Mouse (Mus musculus) liver, embryonic 16.5 days (tissue): ENCODE measurements at regions not wholly inside any gene's neighbourhood (a gene's known extent, or its start where the extent isn't known, plus 50 kb on each side); places are given as distances from the start of the nearest gene placed in this dataset.
"Not testable (repeated sequence)": the region's sequence is repeated elsewhere in the genome, so short reads cannot be mapped to it uniquely, and the experiment has no call there.

ENCODE experiments used
- ATAC-seq: fragments of 200-750 bp; cut with Nextera tagmentation; 2 replicates; pipeline ENCODE4 v1.8.0; 2017; ENCODE audit warnings: low read depth, mild to moderate bottlenecking, moderate number of reproducible peaks, moderate library complexity
- H3K27ac ChIP-seq: fragments of 300-500 bp; sonication (generic); 2 replicates; pipeline ENCODE4 v1.5.1; 2014; ENCODE audit warnings: mild to moderate bottlenecking, low read length
- H3K27me3 ChIP-seq: fragments of 300-500 bp; sonication (generic); 2 replicates; pipeline ENCODE4 v1.6.1; 2014; ENCODE audit warnings: low read depth, low read length, mixed read lengths; ENCODE audit not compliant: control insufficient read depth, insufficient read depth
- H3K36me3 ChIP-seq: fragments of 300-500 bp; sonication (generic); 2 replicates; pipeline ENCODE4 v1.6.1; 2014; ENCODE audit warnings: mild to moderate bottlenecking; ENCODE audit not compliant: control insufficient read depth, insufficient read depth
- H3K4me1 ChIP-seq: fragments of 300-500 bp; sonication (generic); 2 replicates; pipeline ENCODE4 v1.6.1; 2014; ENCODE audit warnings: low read depth, low read length, mixed read lengths; ENCODE audit not compliant: control insufficient read depth
- H3K4me2 ChIP-seq: fragments of 300-500 bp; sonication (generic); 2 replicates; pipeline ENCODE4 v1.6.1; 2014; ENCODE audit warnings: low read depth, low read length, mixed read lengths
- H3K4me3 ChIP-seq: fragments of 300-500 bp; sonication (generic); 2 replicates; pipeline ENCODE4 v1.5.1; 2014; ENCODE audit warnings: low read depth, mild to moderate bottlenecking, low read length
- H3K9ac ChIP-seq: fragments of 300-500 bp; sonication (generic); 2 replicates; pipeline ENCODE4 v1.6.1; 2014; ENCODE audit warnings: low read depth, low read length
- H3K9me3 ChIP-seq: fragments of 300-500 bp; sonication (generic); replicated peaks from 2 replicates; pipeline ENCODE4 v1.6.1; 2016; ENCODE audit warnings: low read length; ENCODE audit not compliant: control insufficient read depth
- WGBS: fragments of 180-500 bp; shearing (Covaris S2); extraction: QIAGEN DNeasy Blood & Tissue Kit; methylation state at CpG from one replicate; pipeline ENCODE4 v1.1.7; 2014; ENCODE audit not compliant: insufficient replicate concordance; 5-methylcytosine and 5-hydroxymethylcytosine counted together

DNA sequence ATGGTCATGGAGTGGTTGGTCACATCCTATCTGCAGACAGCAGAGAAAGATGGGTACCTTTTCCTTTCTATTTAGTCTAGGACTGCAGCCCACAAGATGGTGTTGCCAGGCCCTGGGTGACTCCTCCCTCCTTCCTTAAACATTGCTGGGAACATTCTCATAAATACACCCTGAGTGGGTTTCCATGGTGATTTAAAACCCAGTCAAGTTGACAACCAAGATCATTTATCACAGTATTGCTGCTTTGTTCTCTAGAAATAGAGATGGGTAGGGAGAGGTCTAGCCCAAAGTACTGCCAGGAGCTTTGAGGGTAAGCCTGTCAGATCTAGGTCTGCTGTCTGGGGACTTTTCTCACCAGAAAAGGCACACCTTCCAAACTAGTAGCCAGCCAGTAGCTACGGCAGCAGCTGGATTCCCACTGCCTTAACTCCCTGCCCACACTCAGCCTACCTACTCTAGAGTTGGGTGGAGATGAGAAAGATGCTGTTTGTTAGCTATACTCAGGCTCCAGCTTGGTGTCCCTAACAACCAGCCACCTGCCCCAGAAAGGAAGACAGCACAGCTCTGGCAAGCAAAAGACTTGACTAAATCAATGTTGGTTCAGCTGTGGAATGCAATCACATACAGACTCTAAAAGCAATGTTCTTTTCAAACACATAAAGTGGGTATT lies 470.4 kb upstream of the Ercc4 start:
- ATAC-seq = no peak
- Histone ChIP-seq H3K4me3 (no peak overlapping the region), H3K9ac (no peak overlapping the region), H3K4me1 (no peaks in the 10 kb centered on the region), H3K27ac (no peak overlapping the region), H3K9me3 (no peaks in the 10 kb centered on the region), H3K36me3 (no peaks in the 10 kb centered on the region), H3K4me2 (no peak overlapping the region), H3K27me3 (no peaks in the 10 kb centered on the region)
- WGBS = 50% methylated on average over 1 of the region's 1 CpGs

DNA sequence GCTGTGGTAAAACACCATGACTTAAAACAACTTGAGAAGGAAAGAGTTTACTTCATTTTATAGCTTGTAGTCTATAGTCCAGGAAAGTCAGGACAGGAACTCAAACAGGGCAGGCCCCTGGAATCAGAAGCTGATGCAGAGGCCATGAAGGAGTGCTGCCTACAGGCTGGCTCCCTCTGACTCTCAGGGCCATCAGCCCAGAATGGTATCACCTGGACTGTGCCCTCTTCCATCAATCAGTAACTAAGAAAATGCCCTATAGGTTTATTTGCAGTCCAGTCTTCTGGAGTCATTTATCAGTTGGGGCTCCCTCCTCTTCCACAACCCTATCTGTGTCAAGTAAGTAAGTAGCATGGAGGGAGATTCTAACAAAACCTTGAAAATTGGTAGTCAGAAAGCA lies 466.4 kb upstream of the Ercc4 start:
- Histone ChIP-seq H3K36me3 (no peaks in the 10 kb centered on the region), H3K27me3 (no peaks in the 10 kb centered on the region), H3K4me2 (no peak overlapping the region), H3K9me3 (no peaks in the 10 kb centered on the region), H3K27ac (no peak overlapping the region), H3K9ac (no peak overlapping the region), H3K4me1 (no peaks in the 10 kb centered on the region), H3K4me3 (no peak overlapping the region)
- ATAC-seq = peak; percentile 45; the same call in 1 of the 2 replicates

DNA sequence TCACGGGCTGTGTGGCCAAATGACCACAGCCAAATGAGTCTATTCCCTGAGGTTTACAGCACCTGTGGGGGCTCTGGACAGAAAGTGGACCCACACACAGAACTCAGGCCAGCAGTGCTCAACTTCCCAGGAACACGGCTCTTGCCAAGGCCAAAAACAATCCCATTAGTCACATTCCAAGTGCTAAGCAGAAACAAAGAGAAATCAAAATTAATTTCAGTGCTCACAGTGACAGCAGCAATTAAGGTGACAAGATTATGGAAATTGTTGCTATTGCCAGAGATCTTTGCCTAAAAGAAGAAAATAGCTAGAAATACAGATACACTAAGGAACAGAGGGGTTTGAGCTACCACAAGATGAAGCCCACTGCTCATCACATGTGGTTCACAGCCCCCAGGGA lies 464.9 kb upstream of the Ercc4 start:
- Histone ChIP-seq H3K36me3 (no peaks in the 10 kb centered on the region), H3K27ac (no peak overlapping the region), H3K9ac (no peak overlapping the region), H3K27me3 (no peaks in the 10 kb centered on the region), H3K9me3 (no peaks in the 10 kb centered on the region), H3K4me1 (no peaks in the 10 kb centered on the region), H3K4me3 (no peak overlapping the region), H3K4me2 (no peak overlapping the region)
- no peak for ATAC-seq
- WGBS = 35% methylated on average over 2 of the region's 2 CpGs

DNA sequence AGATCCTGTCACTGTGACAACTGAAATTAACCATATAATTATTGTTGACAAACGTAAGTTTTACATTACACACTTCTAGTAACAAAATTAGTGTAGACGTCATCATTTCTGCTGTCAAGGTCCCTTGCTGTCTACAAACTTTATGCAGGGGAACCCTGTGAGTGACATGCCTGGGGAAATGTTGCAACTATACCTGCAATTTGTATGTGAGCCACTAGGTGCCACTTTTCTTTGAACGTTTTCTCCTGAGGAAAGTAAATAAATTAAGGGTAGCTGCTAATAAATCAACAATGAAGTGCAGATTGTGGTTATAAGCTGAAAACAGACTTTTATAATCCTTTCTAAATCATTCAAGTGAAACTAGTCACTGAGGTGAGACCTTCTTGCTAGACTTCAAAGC lies 457.3 kb upstream of the Ercc4 start:
- Histone ChIP-seq H3K9ac (no peak overlapping the region), H3K36me3 (no peaks in the 10 kb centered on the region), H3K27ac (no peak overlapping the region), H3K4me3 (no peak overlapping the region), H3K4me1 (no peaks in the 10 kb centered on the region), H3K4me2 (no peak overlapping the region), H3K9me3 (no peaks in the 10 kb centered on the region), H3K27me3 (no peaks in the 10 kb centered on the region)
- no peak for ATAC-seq
- WGBS = 50% methylated on average over 3 of the region's 3 CpGs

DNA sequence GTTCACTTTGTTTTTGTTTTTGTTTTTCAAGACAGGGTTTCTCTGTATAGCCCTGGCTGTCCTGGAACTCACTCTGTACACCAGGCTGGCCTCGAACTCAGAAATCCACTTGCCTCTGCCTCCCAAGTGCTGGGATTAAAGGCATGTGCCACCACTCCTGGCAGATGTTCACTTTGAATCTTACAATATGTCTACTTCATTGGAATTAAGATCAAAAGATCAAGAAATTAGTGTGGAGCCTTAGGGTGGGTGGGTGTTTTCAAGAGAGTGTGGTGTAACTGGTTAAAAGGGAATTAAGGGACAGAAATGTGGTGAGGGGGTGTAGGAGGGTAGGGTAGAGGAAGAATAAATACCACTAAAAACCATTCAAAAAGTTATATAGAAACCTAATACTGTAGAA lies 435.8 kb upstream of the Ercc4 start:
- H3K4me2 ChIP-seq, H3K27ac ChIP-seq: not testable (repeated sequence)
- WGBS = 36% methylated on average over 1 of the region's 1 CpGs

DNA sequence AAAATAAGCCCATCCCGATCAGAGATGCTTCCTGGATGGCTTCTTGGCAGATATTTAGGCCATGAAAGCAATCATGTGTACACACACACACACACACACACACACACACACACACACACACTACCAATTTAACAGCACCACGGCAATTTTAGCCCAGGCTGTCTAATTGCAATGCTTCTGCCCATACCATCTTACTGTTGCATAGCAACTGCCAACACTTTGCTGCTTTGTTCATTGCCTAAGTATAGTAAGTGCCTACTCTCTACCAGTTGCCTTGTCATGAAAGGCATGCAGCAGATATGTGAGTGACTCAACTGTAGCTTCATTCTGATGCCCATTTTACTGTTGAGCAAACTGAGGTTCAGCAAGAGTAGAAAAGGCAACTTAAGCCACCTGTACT lies 428.0 kb upstream of the Ercc4 start:
- ATAC-seq = no peak
- 51% methylated on average over 2 of the region's 2 CpGs for WGBS

More for the DNA sequence above, 435.8 kb upstream of the Ercc4 start:
- not testable (repeated sequence) for H3K36me3 ChIP-seq, ATAC-seq, H3K9ac ChIP-seq, H3K4me1 ChIP-seq, H3K27me3 ChIP-seq, H3K9me3 ChIP-seq, H3K4me3 ChIP-seq

DNA sequence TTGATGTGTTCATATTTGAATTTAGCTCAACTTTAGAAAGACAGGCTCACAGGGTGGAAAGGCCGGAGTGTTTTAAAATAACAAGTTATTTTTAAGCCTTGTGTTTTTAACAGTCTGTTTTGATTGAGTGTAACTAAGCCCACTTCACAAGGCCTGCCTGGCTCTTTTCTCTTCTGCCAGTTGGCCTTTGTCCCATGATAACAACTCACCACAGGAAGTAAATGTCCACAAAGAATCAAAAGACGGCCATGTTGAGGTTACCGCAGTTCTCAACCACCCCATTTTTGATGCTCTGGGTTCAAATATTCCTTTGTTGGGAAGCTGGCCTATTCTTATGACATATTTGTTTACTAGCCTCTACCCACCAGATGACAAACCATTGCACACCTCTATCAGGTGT lies 423.7 kb upstream of the Ercc4 start:
- H3K4me1 ChIP-seq = no peaks in the 10 kb centered on the region
- 65% methylated on average over 3 of the region's 3 CpGs for WGBS
- no peak overlapping the region for H3K27ac ChIP-seq
- no peak overlapping the region for H3K9ac ChIP-seq
- ATAC-seq = no peak
- no peaks in the 10 kb centered on the region for H3K27me3 ChIP-seq
- no peak overlapping the region for H3K4me3 ChIP-seq
- no peak overlapping the region for H3K4me2 ChIP-seq
- no peaks in the 10 kb centered on the region for H3K9me3 ChIP-seq
- H3K36me3 ChIP-seq = no peaks in the 10 kb centered on the region

More for the DNA sequence above, 428.0 kb upstream of the Ercc4 start:
- no peaks in the 10 kb centered on the region for H3K27me3 ChIP-seq
- H3K27ac ChIP-seq = no peak overlapping the region
- H3K36me3 ChIP-seq = no peaks in the 10 kb centered on the region
- no peaks in the 10 kb centered on the region for H3K4me1 ChIP-seq
- no peak overlapping the region for H3K4me2 ChIP-seq
- H3K4me3 ChIP-seq = no peak overlapping the region
- H3K9me3 ChIP-seq = no peaks in the 10 kb centered on the region
- H3K9ac ChIP-seq = no peak overlapping the region

DNA sequence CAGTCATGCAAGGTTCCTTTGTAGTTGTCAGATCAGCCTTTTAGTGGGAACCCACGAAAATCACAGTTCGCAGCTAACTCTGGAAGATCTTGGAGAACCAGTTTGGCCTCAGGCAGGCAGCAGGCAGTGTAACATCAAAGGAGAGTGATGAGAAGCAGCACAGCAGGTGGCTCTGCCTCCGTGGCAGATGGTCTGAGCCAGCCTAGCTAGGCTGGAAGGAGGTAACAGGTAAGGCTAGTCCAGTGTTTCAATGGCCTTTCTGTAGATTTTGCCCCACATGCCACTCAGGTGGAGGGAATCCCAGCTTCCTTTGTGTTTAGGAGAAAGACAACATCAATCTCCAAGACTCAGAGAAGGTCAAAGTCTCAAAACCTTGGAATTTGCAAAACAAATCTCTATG lies 417.7 kb upstream of the Ercc4 start:
- Histone ChIP-seq H3K9ac (no peak overlapping the region), H3K36me3 (no peaks in the 10 kb centered on the region), H3K4me3 (no peak overlapping the region), H3K4me2 (no peak overlapping the region), H3K9me3 (no peaks in the 10 kb centered on the region), H3K4me1 (no peaks in the 10 kb centered on the region), H3K27me3 (no peaks in the 10 kb centered on the region), H3K27ac (no peak overlapping the region)
- 28% methylated on average over 3 of the region's 3 CpGs for whole genome bisulfite sequencing
- ATAC-seq = no peak

DNA sequence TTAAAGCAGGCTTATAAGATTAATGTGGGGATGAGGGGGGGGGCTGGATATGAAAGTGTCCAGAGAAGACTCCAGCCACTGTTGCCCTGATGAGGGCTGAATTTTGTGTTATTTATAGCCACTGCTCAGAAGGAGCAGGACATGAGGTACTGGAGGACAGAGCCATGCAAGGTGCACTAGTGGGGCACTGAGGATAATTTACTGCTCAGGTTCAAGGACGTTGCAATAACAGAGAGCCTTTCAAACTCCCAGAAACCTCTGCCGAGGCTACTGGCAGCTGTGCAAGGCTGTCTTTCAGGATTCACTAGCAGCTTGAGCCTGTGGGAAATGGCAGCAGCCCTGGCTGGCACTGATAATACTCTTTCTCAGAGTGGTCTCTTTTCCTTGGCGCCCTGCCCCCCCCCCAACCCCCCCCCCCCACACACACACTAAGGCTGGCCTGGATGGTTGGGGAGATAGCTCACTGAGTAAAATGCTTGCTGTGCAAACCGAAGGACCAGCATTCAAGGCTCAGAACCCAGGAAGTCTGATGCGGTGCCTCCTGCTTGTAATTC lies 416.7 kb upstream of the Ercc4 start:
- 42% methylated on average over 4 of the region's 5 CpGs for WGBS
- H3K27ac ChIP-seq = no peak overlapping the region
- no peak overlapping the region for H3K4me3 ChIP-seq
- H3K27me3 ChIP-seq = no peaks in the 10 kb centered on the region
- no peak overlapping the region for H3K4me2 ChIP-seq
- no peak overlapping the region for H3K9ac ChIP-seq
- H3K9me3 ChIP-seq = no peaks in the 10 kb centered on the region
- no peaks in the 10 kb centered on the region for H3K36me3 ChIP-seq
- no peaks in the 10 kb centered on the region for H3K4me1 ChIP-seq
- ATAC-seq = no peak
